Mouse (Mus musculus) lung, postnatal 36 days (tissue): ENCODE measurements at regions not wholly inside any gene's neighbourhood (a gene's known extent, or its start where the extent isn't known, plus 50 kb on each side); places are given as distances from the start of the nearest gene placed in this dataset.
A peak's percentile ranks its signal among the peaks of the same experiment; 100 is the strongest.

Experiments
- DNase-seq: peaks from one replicate; pipeline ENCODE4 v3.0.0; 2022; ENCODE audit warnings: mixed read lengths

GRCm38 (mm10) chr4:26637859-26638258 is 291.2 kb upstream of the Manea start:
- DNase-seq = no peak

GRCm38 (mm10) chr4:26630553-26631206 is 284.0 kb upstream of the Manea start:
- DNase-seq = no peak

GRCm38 (mm10) chr4:26629710-26630109 is 283.0 kb upstream of the Manea start:
- no peak for DNase-seq

- DNase-seq = no peak
These were observed 281.1 kb upstream of the Manea start for GRCm38 (mm10) chr4:26627744-26628143.

GRCm38 (mm10) chr4:26589081-26589869 is 242.6 kb upstream of the Manea start:
- no peak for DNase-seq

GRCm38 (mm10) chr4:26555690-26556089 is 209.0 kb upstream of the Manea start:
- no peak for DNase-seq

GRCm38 (mm10) chr4:26543833-26544232 is 197.1 kb upstream of the Manea start:
- peak; percentile 6 for DNase-seq

GRCm38 (mm10) chr4:26542511-26542910 is 195.8 kb upstream of the Manea start:
- no peak for DNase-seq

- no peak for DNase-seq
These were observed 161.3 kb upstream of the Manea start for GRCm38 (mm10) chr4:26508004-26508403.

- no peak for DNase-seq
These were observed 147.6 kb upstream of the Manea start for GRCm38 (mm10) chr4:26494262-26494661.

GRCm38 (mm10) chr4:26474913-26475312 is 128.2 kb upstream of the Manea start:
- DNase-seq = no peak

- DNase-seq = no peak
These were observed 94.8 kb upstream of the Manea start for GRCm38 (mm10) chr4:26441533-26441932.

- no peak for DNase-seq
These were observed 75.4 kb upstream of the Manea start for GRCm38 (mm10) chr4:26422084-26422483.

GRCm38 (mm10) chr4:26404266-26404665 is 57.6 kb upstream of the Manea start:
- DNase-seq = no peak

GRCm38 (mm10) chr4:26402213-26402612 is 55.5 kb upstream of the Manea start:
- DNase-seq = no peak
